Mouse (Mus musculus): ENCODE measurements around the gene Ssxb3.
"Not testable (repeated sequence)": the region's sequence is repeated elsewhere in the genome, so short reads cannot be mapped to it uniquely, and the experiment has no call there.

DNA sequence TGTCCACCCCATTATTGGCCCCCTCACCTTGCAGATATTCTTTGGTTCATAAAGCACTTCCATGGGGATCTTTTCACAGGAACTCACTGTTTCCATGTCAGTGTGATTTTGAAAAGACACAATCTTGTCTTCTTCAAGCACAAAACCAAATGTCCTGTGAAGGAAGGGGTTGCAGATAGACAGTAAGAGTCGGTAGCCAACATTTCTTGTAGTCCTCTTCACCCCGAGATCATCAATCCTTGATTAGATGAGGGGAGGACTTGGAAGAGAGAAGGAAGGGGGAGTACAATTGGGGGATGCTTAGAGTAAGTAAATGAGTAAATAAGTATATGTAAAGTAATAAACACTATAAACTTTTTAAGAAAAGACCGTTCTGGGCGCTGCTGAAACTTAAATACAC, 43.5 kb downstream of the Ssxb3 start, which contains the start of gene Ssxb6:
- not testable (repeated sequence) for TF ChIP-seq USF1 (IDR thresholded peaks at IDR 0.05; ENCODE audit: low read depth); POLR2A (IDR thresholded peaks at IDR 0.05; ENCODE audit: insufficient read length, low read depth); MAX (IDR thresholded peaks at IDR 0.05; ENCODE audit: low read depth); MYOG (IDR thresholded peaks at IDR 0.05; ENCODE audit: control insufficient read depth in 1 of 3, insufficient read depth in 1 of 3, insufficient read length in 2 of 3, low read depth in 2 of 3); MYOD1 (IDR thresholded peaks at IDR 0.05; ENCODE audit: control insufficient read depth in 1 of 3, insufficient read length in 2 of 3, low read depth in 2 of 3); TCF12 (IDR thresholded peaks at IDR 0.05; ENCODE audit: insufficient read depth, poor library complexity, severe bottlenecking); E2F4 (IDR thresholded peaks at IDR 0.05; ENCODE audit: insufficient read depth); REST (IDR thresholded peaks at IDR 0.05; ENCODE audit: insufficient read depth, insufficient read length); CEBPB (IDR thresholded peaks at IDR 0.05; ENCODE audit: insufficient read depth, poor library complexity, severe bottlenecking); SRF (IDR thresholded peaks at IDR 0.05; ENCODE audit: control insufficient read depth, insufficient read length, low read depth); TCF3 (IDR thresholded peaks at IDR 0.05; ENCODE audit: insufficient read length, low read depth)
